Mouse (Mus musculus) kidney, postnatal 0 days (tissue): ENCODE measurements around the gene Zfp691. TPM values are rescaled to one million over a fixed set of nuclear protein-coding genes. Genes with fewer than 3 reads are reported as not detected.
A peak's percentile ranks its signal among the peaks of the same experiment; 100 is the strongest.

ENCODE experiments used
- ATAC-seq: fragments of 200-750 bp; cut with Nextera tagmentation; replicated peaks from 2 replicates; pipeline ENCODE4 v1.8.0; 2017; ENCODE audit warnings: low read depth, moderate number of reproducible peaks, moderate TSS enrichment, moderate library complexity; ENCODE audit not compliant: low FRiP score
- DNase-seq: peaks from one replicate; pipeline ENCODE4 v3.0.0-alpha.2; 2016; ENCODE audit warnings: low spot score
- H3K27ac ChIP-seq: fragments of 300-500 bp; sonication (generic); 2 replicates; pipeline ENCODE4 v1.5.1; 2014; ENCODE audit warnings: mild to moderate bottlenecking
- H3K27me3 ChIP-seq: fragments of 300-500 bp; sonication (generic); 2 replicates; pipeline ENCODE4 v1.6.1; 2014; ENCODE audit warnings: low read length, mixed read lengths; ENCODE audit not compliant: insufficient read depth
- H3K36me3 ChIP-seq: fragments of 300-500 bp; sonication (generic); 2 replicates; pipeline ENCODE4 v1.6.1; 2014; ENCODE audit warnings: low read length, mixed read lengths; ENCODE audit not compliant: insufficient read depth
- H3K4me1 ChIP-seq: fragments of 300-500 bp; sonication (generic); replicated peaks from 2 replicates; pipeline ENCODE4 v1.6.1; 2014; ENCODE audit warnings: antibody characterized with exemption, low read length, mixed read lengths; ENCODE audit not compliant: insufficient read depth
- H3K4me2 ChIP-seq: fragments of 300-500 bp; sonication (generic); 2 replicates; pipeline ENCODE4 v1.6.1; 2014; ENCODE audit warnings: mild to moderate bottlenecking, low read length, moderate library complexity, mixed read lengths
- H3K4me3 ChIP-seq: fragments of 300-500 bp; sonication (generic); replicated peaks from 2 replicates; pipeline ENCODE4 v1.5.1; 2014; ENCODE audit warnings: low read depth, low read length
- H3K9ac ChIP-seq: fragments of 300-500 bp; sonication (generic); 2 replicates; pipeline ENCODE4 v1.6.1; 2014; ENCODE audit warnings: low read depth, low read length
- H3K9me3 ChIP-seq: fragments of 300-500 bp; sonication (generic); replicated peaks from 2 replicates; pipeline ENCODE4 v1.6.1; 2016; ENCODE audit warnings: low read length, inconsistent platforms, mixed read lengths
- CTCF ChIP-seq: IDR thresholded peaks from 2 replicates; pipeline ENCODE4 v1.5.1; 2016; ENCODE audit warnings: antibody characterized with exemption, low read depth, mild to moderate bottlenecking, moderate library complexity
- WGBS: fragments of 180-500 bp; shearing (Covaris S2); extraction: QIAGEN DNeasy Blood & Tissue Kit; methylation state at CpG from one replicate; pipeline ENCODE4 v1.1.7; 2014; 5-methylcytosine and 5-hydroxymethylcytosine counted together
- polyA plus RNA-seq: library from polyadenylated mRNA; unstranded; fragments of >200 nt; fragmentation: Nextera tagmentation; extraction: Ambion mirVana; gene quantifications from 2 replicates; pipeline ENCODE4 v1.2.1, GENCODE M21; 2015

Zfp691 gene
- polyA plus RNA-seq, 1 experiment from 2014 or later: 6.1 TPM

DNA sequence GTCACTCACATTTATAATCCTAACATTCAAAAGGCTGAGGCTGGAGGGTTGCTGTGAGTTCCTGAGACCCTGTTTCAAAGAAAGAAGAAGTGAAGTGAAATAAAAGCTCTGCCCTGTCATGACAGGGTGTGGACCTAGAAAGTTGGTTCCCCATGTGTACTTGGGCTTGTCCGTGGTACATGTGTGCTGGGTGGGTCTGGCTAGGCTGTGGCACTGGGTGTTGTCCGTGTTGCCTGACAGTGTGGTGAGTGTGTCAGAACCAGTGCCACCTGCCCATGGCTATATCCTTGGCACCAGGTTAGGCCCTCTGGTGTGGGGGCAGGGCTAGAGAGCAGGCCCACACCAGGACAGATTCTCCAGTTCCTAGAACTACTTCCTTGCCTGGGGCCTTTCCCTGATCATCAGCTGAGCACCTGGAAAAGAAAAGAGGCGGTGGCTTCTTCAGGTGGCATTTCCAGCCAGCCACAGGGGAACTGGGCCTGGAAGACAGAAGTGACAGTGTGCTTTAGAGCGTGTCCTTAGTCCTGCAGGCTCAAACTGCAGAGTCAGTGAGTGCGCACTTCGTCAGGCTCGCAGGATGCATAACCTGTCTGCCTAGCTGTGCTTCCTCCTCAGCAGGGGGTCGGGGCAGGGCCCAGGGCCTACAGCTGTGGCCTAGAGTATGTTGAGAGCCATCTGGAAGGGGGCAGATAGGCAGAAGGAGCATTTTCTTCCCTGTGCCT lies 42.6 kb downstream of the Zfp691 start:
- Histone ChIP-seq H3K9ac (no peak overlapping the region), H3K9me3 (no peaks in the 10 kb centered on the region), H3K36me3 (peaks cover 59% of the 10 kb centered on the region), H3K27ac (no peak overlapping the region), H3K4me3 (no peak overlapping the region), H3K27me3 (no peaks in the 10 kb centered on the region), H3K4me2 (no peak overlapping the region), H3K4me1 (no peaks in the 10 kb centered on the region)
- no peak for TF ChIP-seq CTCF
- 75% methylated on average over 8 of the region's 8 CpGs for WGBS
- 0 out of 2 replicates have a peak, but pooled peaks have one; percentile 31 for ATAC-seq
- DNase-seq: no peak

DNA sequence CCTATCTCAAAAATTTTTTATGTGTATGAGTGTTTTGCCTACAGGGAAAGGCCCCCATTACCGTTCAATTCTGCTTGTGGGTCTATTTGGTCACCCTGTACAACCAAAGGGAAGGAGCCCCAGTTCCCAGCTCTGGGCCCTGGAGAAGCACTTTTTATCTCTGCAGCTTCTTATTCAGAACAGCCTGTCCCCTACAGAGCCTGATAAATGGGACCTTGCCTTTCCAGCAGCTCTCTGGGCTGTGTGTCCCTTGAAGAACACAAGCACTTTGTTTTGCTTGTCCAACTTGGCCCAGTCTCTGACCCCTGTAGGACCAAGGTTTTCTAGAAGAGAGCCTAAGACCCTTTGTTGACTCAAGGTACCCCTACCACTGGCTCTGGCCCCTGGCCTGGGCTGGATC lies 44.9 kb downstream of the Zfp691 start:
- Histone ChIP-seq H3K4me1 (no peaks in the 10 kb centered on the region), H3K27me3 (no peaks in the 10 kb centered on the region), H3K4me2 (no peak overlapping the region), H3K27ac (no peak overlapping the region), H3K9me3 (no peaks in the 10 kb centered on the region), H3K4me3 (no peak overlapping the region), H3K36me3 (peaks cover 36% of the 10 kb centered on the region), H3K9ac (no peak overlapping the region)
- no peak for ATAC-seq
- DNase-seq: no peak
- 89% methylated on average over 1 of the region's 1 CpGs for whole genome bisulfite sequencing
- no peak for TF ChIP-seq CTCF

DNA sequence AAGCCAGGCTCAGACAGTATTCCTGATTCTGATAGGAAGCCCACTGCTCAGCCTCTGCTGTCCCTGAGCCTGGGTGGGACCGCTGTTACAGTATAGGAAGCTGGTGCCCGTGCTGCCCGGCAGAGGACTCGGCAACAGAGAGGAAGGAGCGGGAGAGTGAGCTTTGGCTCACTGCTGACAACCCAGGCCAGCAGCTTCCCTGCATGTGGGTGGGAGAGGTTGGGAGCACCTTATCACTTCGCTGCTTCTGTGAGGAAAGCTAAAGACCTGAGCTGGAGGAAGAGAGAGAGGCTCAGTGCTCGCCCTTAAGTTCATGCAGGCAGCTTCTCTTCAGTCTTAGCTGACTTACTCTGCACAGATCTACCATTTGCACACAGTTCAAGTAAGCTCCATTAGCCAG lies 45.4 kb downstream of the Zfp691 start:
- DNase-seq (no peak), ATAC-seq (no peak)
- TF ChIP-seq CTCF: no peak
- Histone ChIP-seq H3K4me2 (no peak overlapping the region), H3K27ac (no peak overlapping the region), H3K4me1 (no peaks in the 10 kb centered on the region), H3K9me3 (no peaks in the 10 kb centered on the region), H3K4me3 (no peak overlapping the region), H3K36me3 (peaks cover 31% of the 10 kb centered on the region), H3K27me3 (no peaks in the 10 kb centered on the region), H3K9ac (no peak overlapping the region)
- 83% methylated on average over 7 of the region's 7 CpGs for WGBS

DNA sequence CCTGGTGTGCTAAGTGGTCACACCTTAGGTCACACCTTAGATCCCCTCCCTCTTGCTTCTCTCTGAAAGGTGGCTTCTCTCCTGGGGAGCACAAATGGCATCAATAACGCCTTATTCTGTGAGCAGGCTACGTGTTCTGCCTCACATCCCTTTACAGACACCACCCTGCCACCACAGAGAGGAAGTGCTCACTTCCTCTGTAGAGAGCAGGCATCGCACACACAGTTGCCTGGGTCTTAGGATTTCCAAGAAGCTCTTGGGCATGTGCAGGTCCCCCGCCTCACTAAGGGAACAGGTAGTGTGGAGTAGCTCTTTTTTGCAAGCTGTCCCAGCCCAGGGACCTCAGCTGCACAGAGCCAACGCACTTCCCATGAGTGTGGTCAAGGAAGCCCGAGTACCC lies 46.8 kb downstream of the Zfp691 start:
- 64% methylated on average over 6 of the region's 6 CpGs for WGBS
- no peak overlapping the region for H3K4me3 ChIP-seq
- H3K4me1 ChIP-seq: no peaks in the 10 kb centered on the region
- H3K9me3 ChIP-seq: no peaks in the 10 kb centered on the region
- DNase-seq: no peak
- H3K27me3 ChIP-seq: no peaks in the 10 kb centered on the region
- ATAC-seq: no peak
- H3K36me3 ChIP-seq: peaks cover 26% of the 10 kb centered on the region
- no peak overlapping the region for H3K9ac ChIP-seq
- no peak overlapping the region for H3K4me2 ChIP-seq
- no peak overlapping the region for H3K27ac ChIP-seq
- no peak for TF ChIP-seq CTCF

DNA sequence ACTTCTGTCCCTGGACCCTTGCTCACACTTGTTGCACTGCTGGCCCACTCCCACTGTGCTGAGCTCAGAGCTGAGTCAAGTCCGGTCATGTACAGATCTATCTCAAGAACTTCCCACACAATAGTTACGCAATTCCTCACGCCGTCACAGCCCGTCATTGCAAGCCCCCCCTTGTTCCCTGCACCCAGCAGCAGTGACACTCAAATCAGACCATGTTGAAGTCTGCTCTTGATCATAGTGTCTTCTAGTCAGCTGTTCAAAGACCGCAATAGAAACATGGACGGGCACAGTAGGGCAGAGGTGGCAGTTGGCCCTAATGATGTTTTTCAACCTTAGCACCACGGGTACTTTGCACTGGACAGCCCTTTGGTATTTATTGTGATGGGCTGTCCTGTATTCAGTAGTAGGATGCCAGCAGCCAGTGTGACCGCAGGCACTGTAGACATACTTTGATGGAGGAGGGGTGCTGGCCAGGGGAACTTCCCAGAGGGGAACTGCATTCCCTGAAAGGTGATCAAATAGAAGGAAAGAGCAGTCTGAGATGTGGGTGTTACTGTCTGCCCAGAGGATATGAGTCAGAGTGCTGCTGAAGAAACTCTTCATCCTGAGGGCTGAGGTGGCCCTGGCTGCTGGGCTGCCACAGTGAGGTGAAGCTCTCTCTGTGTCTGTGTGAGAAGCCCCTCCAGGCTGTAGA lies 48.3 kb downstream of the Zfp691 start:
- Histone ChIP-seq H3K9ac (no peak overlapping the region), H3K36me3 (peaks cover 22% of the 10 kb centered on the region; the same call in 1 of the 2 replicates), H3K4me3 (no peak overlapping the region), H3K4me2 (no peak overlapping the region), H3K9me3 (no peaks in the 10 kb centered on the region), H3K27ac (peak overlapping the region; percentile 19; the same call in 1 of the 2 replicates), H3K27me3 (no peaks in the 10 kb centered on the region), H3K4me1 (no peaks in the 10 kb centered on the region)
- WGBS: 77% methylated on average over 9 of the region's 9 CpGs
- ATAC-seq: no peak
- no peak for DNase-seq
- no peak for TF ChIP-seq CTCF

DNA sequence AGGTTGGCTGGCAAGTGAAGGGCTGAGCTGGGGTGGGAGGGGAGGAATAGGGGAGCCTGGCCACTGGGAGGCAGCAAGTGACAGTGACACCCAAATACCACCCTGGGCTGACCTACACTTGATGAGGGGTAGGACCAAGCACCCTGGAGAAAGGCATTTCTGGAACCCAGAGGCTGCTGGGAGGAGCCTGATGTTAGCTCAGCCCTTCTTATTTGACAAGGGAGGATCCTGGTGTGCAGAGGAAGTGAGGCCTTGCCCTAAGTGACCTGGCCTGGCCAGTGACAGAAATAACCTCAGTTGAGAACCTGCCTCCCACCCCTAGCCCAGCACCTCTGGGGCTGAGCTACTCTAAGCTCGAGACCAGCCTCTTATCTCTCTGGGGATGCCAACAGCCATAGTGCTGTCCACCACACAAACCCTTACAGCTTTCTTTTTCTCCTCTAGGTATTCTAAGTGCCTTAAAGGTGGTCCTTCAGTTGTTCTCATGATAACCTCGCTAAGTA lies 49.2 kb downstream of the Zfp691 start:
- WGBS: 73% methylated on average over 2 of the region's 2 CpGs

More for the DNA sequence above, 49.2 kb downstream of the Zfp691 start:
- Histone ChIP-seq H3K27me3 (no peaks in the 10 kb centered on the region), H3K9ac (no peak overlapping the region), H3K4me1 (no peaks in the 10 kb centered on the region), H3K4me3 (no peak overlapping the region), H3K4me2 (no peak overlapping the region), H3K36me3 (peaks cover 29% of the 10 kb centered on the region), H3K27ac (no peak overlapping the region), H3K9me3 (no peaks in the 10 kb centered on the region)
- DNase-seq (no peak), ATAC-seq (no peak)
- no peak for TF ChIP-seq CTCF
